Comparison of ENCODE assay signal across 11 mouse cellular contexts in the genomic region with DNA sequence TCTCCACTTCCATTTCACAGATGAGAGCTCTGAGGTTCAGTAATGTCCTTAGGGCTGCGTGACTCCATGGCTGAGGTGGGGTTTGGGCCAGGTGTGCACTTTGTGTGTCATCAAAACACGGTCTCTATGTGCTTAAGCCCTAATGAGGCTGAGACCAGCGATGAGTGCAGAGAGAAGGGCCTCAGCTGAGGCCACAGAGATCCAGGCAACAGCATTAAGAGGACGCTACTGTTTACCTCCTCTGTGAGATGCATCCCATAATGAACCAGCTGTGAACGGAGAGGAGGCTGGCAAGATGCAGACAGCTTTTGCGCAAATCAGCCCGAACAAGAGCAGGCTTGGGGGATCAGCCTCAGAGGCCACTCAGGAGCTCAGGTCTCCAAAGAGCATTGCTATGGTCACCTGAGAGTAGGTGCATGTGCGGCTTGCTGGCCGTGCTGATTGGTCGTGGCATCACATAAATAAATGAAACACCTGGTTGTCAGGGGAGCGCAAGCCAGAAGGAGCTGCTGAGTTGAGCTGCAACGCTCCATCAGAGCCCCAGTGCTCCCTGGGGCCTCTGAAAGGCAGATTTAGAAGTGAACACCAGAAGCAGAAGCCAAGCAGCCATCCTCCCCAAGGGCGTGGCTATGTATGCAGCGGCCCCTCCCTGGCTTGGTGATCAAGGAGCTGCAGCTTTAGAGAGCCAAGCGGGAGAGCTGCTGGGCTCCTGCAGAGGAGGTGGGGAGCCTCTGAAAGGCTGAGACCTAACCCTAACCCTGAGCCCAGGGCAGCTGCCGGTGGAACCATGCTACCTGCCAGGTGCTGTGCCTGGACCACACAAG.
DNase-seq lines count a peak whose midpoint lies in the region; ATAC-seq lines count a peak whose summit lies in the region.
"Had no signal": no experiment of that assay in that cellular context is flagged by ENCODE, and none has a peak within 500 bp of the region (broad histone marks: within the 10 kb centered on the region; RNA-seq: fewer than 3 reads in every experiment).

No protein-coding gene starts in this region.

- peaks cover 34% of the 10 kb centered on the region for H3K4me1 ChIP-seq in hindbrain, embryonic 15.5 days (replicated peaks)
- peaks cover 52% of the 10 kb centered on the region for H3K4me1 ChIP-seq in midbrain, embryonic 15.5 days

- DNase-seq in heart, adult 11 months = peak; percentile 88
- no peak for DNase-seq in heart, adult 8-10 months (ENCODE audit: low spot score)
- DNase-seq in c-Kit-positive CD71-positive TER-119-negative erythroid progenitor cells, embryonic 14.5 days (ENCODE audit: low read depth) = peak; percentile 20
- no peak for DNase-seq in layer of hippocampus, adult 9-10 months (ENCODE audit: low spot score)
- DNase-seq in left cerebral cortex, adult 8-10 months (ENCODE audit: low spot score in 2 of 2) = no peak
- DNase-seq in natural killer cell, adult 2 months (ENCODE audit: low spot score in 2 of 2) = no peak
- DNase-seq: adrenal gland, adult 2 months; B cell, adult 2 months; thymus, adult 2 months had no signal

- no peaks in the 10 kb centered on the region for H3K27me3 ChIP-seq in hindbrain, embryonic 15.5 days
- no peaks in the 10 kb centered on the region for H3K27me3 ChIP-seq in midbrain, embryonic 15.5 days (replicated peaks)

- 37% methylated on average over 16 of the region's 16 CpGs for WGBS in hindbrain, embryonic 15.5 days
- 35% methylated on average over 16 of the region's 16 CpGs for WGBS in midbrain, embryonic 15.5 days

- ATAC-seq in hindbrain, embryonic 15.5 days (ENCODE audit: low FRiP score, low read depth) = peak; percentile 51; the same call in 1 of the 2 replicates
- peak; percentile 22; the same call in 1 of the 2 replicates for ATAC-seq in midbrain, embryonic 15.5 days (replicated peaks)

- no peak overlapping the region for H3K4me2 ChIP-seq in hindbrain, embryonic 15.5 days
- no peak overlapping the region for H3K4me2 ChIP-seq in midbrain, embryonic 15.5 days

- H3K9ac ChIP-seq in hindbrain, embryonic 15.5 days = 0 out of 2 replicates have a peak overlapping the region, but pooled peaks have one; percentile 0
- peak overlapping the region; percentile 12; the same call in 1 of the 2 replicates for H3K9ac ChIP-seq in midbrain, embryonic 15.5 days

- peak overlapping the region; percentile 68 for H3K27ac ChIP-seq in hindbrain, embryonic 15.5 days (replicated peaks)
- H3K27ac ChIP-seq in midbrain, embryonic 15.5 days = peak overlapping the region; percentile 68

- H3K4me3 ChIP-seq in hindbrain, embryonic 15.5 days = no peak overlapping the region
- H3K4me3 ChIP-seq in midbrain, embryonic 15.5 days = no peak overlapping the region

- H3K36me3 ChIP-seq in hindbrain, embryonic 15.5 days = peaks cover 21% of the 10 kb centered on the region
- peaks cover 11% of the 10 kb centered on the region for H3K36me3 ChIP-seq in midbrain, embryonic 15.5 days (replicated peaks)

- no peaks in the 10 kb centered on the region for H3K9me3 ChIP-seq in hindbrain, embryonic 15.5 days
- no peaks in the 10 kb centered on the region for H3K9me3 ChIP-seq in midbrain, embryonic 15.5 days

Comparison
In these comparisons a context has a peak if more than half of its experiments do, and no peak if none do; other contexts are left out.
1. DNase-seq: peak in heart, adult 11 months (single experiment) and c-Kit-positive CD71-positive TER-119-negative erythroid progenitor cells, embryonic 14.5 days (single experiment); none in heart, adult 8-10 months (single experiment), layer of hippocampus, adult 9-10 months (single experiment), left cerebral cortex, adult 8-10 months (0 of 2) and natural killer cell, adult 2 months (0 of 2).